Mouse (Mus musculus): ENCODE measurements around the gene Ing2. TPM values are rescaled to one million over a fixed set of nuclear protein-coding genes. Genes with fewer than 3 reads are reported as not detected.

The Ing2 gene
- polyA plus RNA-seq, 1 experiment from 2014 or later, result 10.8 TPM

- Histone ChIP-seq H3K9me3 (ENCODE audit: control insufficient read depth, low read length) (no peaks in the 10 kb centered on the region), H3K4me3 (ENCODE audit: low read length) (no peak overlapping the region), H3K4me2 (ENCODE audit: low read depth, low read length) (no peak overlapping the region), H3K36me3 (ENCODE audit: control insufficient read depth, insufficient read depth, low read length) (no peaks in the 10 kb centered on the region), H3K4me1 (ENCODE audit: control insufficient read depth, insufficient read depth, low read length) (no peaks in the 10 kb centered on the region), H3K9ac (ENCODE audit: low read depth, low read length) (no peak overlapping the region), H3K27me3 (replicated peaks; ENCODE audit: control insufficient read depth, insufficient read depth, low read length) (no peaks in the 10 kb centered on the region), H3K27ac (ENCODE audit: low read length) (no peak overlapping the region)
- ATAC-seq, result no peak
- WGBS, result 65% methylated on average over 4 of the region's 4 CpGs
These were observed 38.2 kb downstream of the Ing2 start for GRCm38 (mm10) chr8:47637152-47637551.

- Histone ChIP-seq H3K9ac (ENCODE audit: low read depth, low read length) (no peak overlapping the region), H3K4me3 (ENCODE audit: low read length) (no peak overlapping the region), H3K36me3 (ENCODE audit: control insufficient read depth, insufficient read depth, low read length) (no peaks in the 10 kb centered on the region), H3K9me3 (ENCODE audit: control insufficient read depth, low read length) (no peaks in the 10 kb centered on the region), H3K27ac (ENCODE audit: low read length) (no peak overlapping the region), H3K4me2 (ENCODE audit: low read depth, low read length) (no peak overlapping the region), H3K27me3 (replicated peaks; ENCODE audit: control insufficient read depth, insufficient read depth, low read length) (no peaks in the 10 kb centered on the region), H3K4me1 (ENCODE audit: control insufficient read depth, insufficient read depth, low read length) (no peaks in the 10 kb centered on the region)
- ATAC-seq, result no peak
- WGBS, result 68% methylated on average over 3 of the region's 3 CpGs
These were observed 39.3 kb downstream of the Ing2 start for GRCm38 (mm10) chr8:47636032-47636431.

- Histone ChIP-seq H3K9me3 (ENCODE audit: control insufficient read depth, low read length) (no peaks in the 10 kb centered on the region), H3K27me3 (replicated peaks; ENCODE audit: control insufficient read depth, insufficient read depth, low read length) (no peaks in the 10 kb centered on the region), H3K4me2 (ENCODE audit: low read depth, low read length) (peak overlapping the region; percentile 32; the same call in 1 of the 2 replicates), H3K4me1 (ENCODE audit: control insufficient read depth, insufficient read depth, low read length) (no peaks in the 10 kb centered on the region), H3K36me3 (ENCODE audit: control insufficient read depth, insufficient read depth, low read length) (no peaks in the 10 kb centered on the region), H3K27ac (ENCODE audit: low read length) (no peak overlapping the region), H3K4me3 (ENCODE audit: low read length) (no peak overlapping the region), H3K9ac (ENCODE audit: low read depth, low read length) (peak overlapping the region; percentile 27; the same call in 1 of the 2 replicates)
- ATAC-seq, result no peak
- 40% methylated on average over 10 of the region's 10 CpGs for WGBS
These were observed 40.5 kb downstream of the Ing2 start for GRCm38 (mm10) chr8:47634791-47635341.

- H3K27me3 ChIP-seq (replicated peaks; ENCODE audit: control insufficient read depth, insufficient read depth, low read length), result no peaks in the 10 kb centered on the region
- no peak for ATAC-seq
- no peak overlapping the region for H3K4me3 ChIP-seq (ENCODE audit: low read length)
- no peaks in the 10 kb centered on the region for H3K9me3 ChIP-seq (ENCODE audit: control insufficient read depth, low read length)
- H3K36me3 ChIP-seq (ENCODE audit: control insufficient read depth, insufficient read depth, low read length), result no peaks in the 10 kb centered on the region
- H3K4me1 ChIP-seq (ENCODE audit: control insufficient read depth, insufficient read depth, low read length), result no peaks in the 10 kb centered on the region
- 82% methylated on average over 1 of the region's 1 CpGs for WGBS
- H3K27ac ChIP-seq (ENCODE audit: low read length), result no peak overlapping the region
- no peak overlapping the region for H3K9ac ChIP-seq (ENCODE audit: low read depth, low read length)
- no peak overlapping the region for H3K4me2 ChIP-seq (ENCODE audit: low read depth, low read length)
These were observed 54.2 kb downstream of the Ing2 start for GRCm38 (mm10) chr8:47621144-47621543.

Other genes with a start within 250 kb of the Ing2 start
- gene Stox2, start 229.2 kb downstream of the Ing2 start, polyA plus RNA-seq (2015; fragmentation: Nextera tagmentation; extraction: Ambion mirVana), result 4.7 TPM in 2 replicates
- gene Trappc11, start 142.1 kb downstream of the Ing2 start, polyA plus RNA-seq (2015; fragmentation: Nextera tagmentation; extraction: Ambion mirVana), result 26.1 and 28.3 TPM in 2 replicates
- gene Rwdd4a, start 141.9 kb downstream of the Ing2 start, polyA plus RNA-seq (2015; fragmentation: Nextera tagmentation; extraction: Ambion mirVana), result 30.4 and 34.9 TPM in 2 replicates
- 20.0 and 21.0 TPM in 2 replicates for gene Cdkn2aip, start 38.4 kb upstream of the Ing2 start, polyA plus RNA-seq (2015; fragmentation: Nextera tagmentation; extraction: Ambion mirVana)
- not detected in 2 replicates for gene Cldn24, start 146.6 kb upstream of the Ing2 start, polyA plus RNA-seq (2015; fragmentation: Nextera tagmentation; extraction: Ambion mirVana)
- gene Cldn22, start 148.9 kb upstream of the Ing2 start, polyA plus RNA-seq (2015; fragmentation: Nextera tagmentation; extraction: Ambion mirVana), result not detected in 2 replicates

All from intestine, embryonic 16.5 days (tissue).